Mouse (Mus musculus) thymus, adult 2 months (tissue): ENCODE measurements around the gene Rem1. TPM values are rescaled to one million over a fixed set of nuclear protein-coding genes. Genes with fewer than 3 reads are reported as not detected.

ENCODE experiments used
- DNase-seq: peaks from one replicate; pipeline ENCODE4 v3.0.0; 2021
- H3K27ac ChIP-seq: fragments of 200-500 bp; 2 replicates; pipeline ENCODE4 v1.5.1; 2012; ENCODE audit warnings: low read length, control low read depth; ENCODE audit not compliant: control insufficient read depth, insufficient read depth
- H3K27me3 ChIP-seq: fragments of 200-500 bp; 2 replicates; pipeline ENCODE4 v1.6.1; 2012; ENCODE audit warnings: mild to moderate bottlenecking, low read length, moderate library complexity, mixed read lengths; ENCODE audit not compliant: control insufficient read depth, insufficient read depth
- H3K36me3 ChIP-seq: fragments of 200-500 bp; 2 replicates; pipeline ENCODE4 v1.6.1; 2012; ENCODE audit warnings: mild to moderate bottlenecking, low read length, moderate library complexity; ENCODE audit not compliant: control insufficient read depth, insufficient read depth
- H3K4me1 ChIP-seq: fragments of 200-500 bp; replicated peaks from 2 replicates; pipeline ENCODE4 v1.6.1; 2012; ENCODE audit warnings: low read length; ENCODE audit not compliant: control insufficient read depth, insufficient read depth
- H3K4me3 ChIP-seq: fragments of 200-500 bp; 2 replicates; pipeline ENCODE4 v1.5.1; 2012; ENCODE audit warnings: mild to moderate bottlenecking, low read length, control low read depth, moderate library complexity; ENCODE audit not compliant: control insufficient read depth, insufficient read depth
- CTCF ChIP-seq: fragments of 200-500 bp; IDR thresholded peaks from 2 replicates; pipeline ENCODE4 v1.5.1; 2012; ENCODE audit warnings: mild to moderate bottlenecking, control low read depth, low read length, moderate library complexity, borderline replicate concordance; ENCODE audit not compliant: control insufficient read depth, poor library complexity, insufficient read depth; ENCODE audit errors: extremely low read depth
- POLR2A ChIP-seq: fragments of 200-500 bp; IDR thresholded peaks from 2 replicates; pipeline ENCODE4 v1.6.1; 2012; ENCODE audit warnings: mild to moderate bottlenecking, low read length, control low read depth, moderate library complexity; ENCODE audit not compliant: control insufficient read depth, poor library complexity, insufficient read depth; ENCODE audit errors: extremely low read depth
- WGBS: fragments of 180-500 bp; shearing (Covaris S2); methylation state at CpG from one replicate; pipeline ENCODE4 v1.1.7; 2018; 5-methylcytosine and 5-hydroxymethylcytosine counted together
- polyA plus RNA-seq: library from polyadenylated mRNA; depleted of rRNA; stranded (reverse); fragments of >200 nt; gene quantifications from 2 replicates; pipeline ENCODE4 v1.2.3, GENCODE M21; 2012

The Rem1 gene
- polyA plus RNA-seq, 1 experiment: 3.3 TPM

- Histone ChIP-seq H3K4me1 (0 out of 2 replicates have a peak, but pooled peaks cover 2% of the 10 kb centered on the region), H3K27ac (no peak overlapping the region), H3K27me3 (peaks cover 5% of the 10 kb centered on the region; the same call in 1 of the 2 replicates), H3K36me3 (no peaks in the 10 kb centered on the region), H3K4me3 (no peak overlapping the region)
- 99% methylated on average over 2 of the region's 2 CpGs for WGBS
- TF ChIP-seq CTCF (no peak), POLR2A (no peak)
- DNase-seq: no peak
Observed at GRCm38 (mm10) chr2:152624566-152624965, 2.2 kb upstream of the Rem1 start.

DNA sequence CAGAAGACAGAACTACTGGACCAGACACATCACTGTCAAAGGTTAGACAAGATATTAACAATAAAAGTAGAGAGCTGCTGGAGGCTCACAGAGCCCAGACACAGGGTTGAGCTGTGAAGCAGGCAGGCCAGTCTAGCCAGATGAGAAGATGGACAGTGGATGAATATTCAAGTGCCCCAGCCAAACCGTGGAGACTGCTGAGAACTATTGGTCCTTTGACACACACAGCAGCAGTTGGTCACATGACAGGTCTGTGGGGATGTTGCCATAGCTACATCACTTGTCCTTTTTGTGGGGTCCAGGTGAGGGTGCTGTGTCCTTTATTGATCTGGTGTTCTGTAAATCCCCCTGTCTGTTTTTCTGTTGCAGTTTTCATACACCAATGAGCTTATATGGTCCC is 1.5 kb upstream of the Rem1 start:
- no peak for DNase-seq
- TF ChIP-seq POLR2A: no peak
- TF ChIP-seq CTCF: no peak
- H3K27ac ChIP-seq: no peak overlapping the region
- H3K36me3 ChIP-seq: no peaks in the 10 kb centered on the region
- H3K4me3 ChIP-seq: no peak overlapping the region
- 40% methylated on average over 1 of the region's 1 CpGs for WGBS
- peaks cover 5% of the 10 kb centered on the region; the same call in 1 of the 2 replicates for H3K27me3 ChIP-seq
- H3K4me1 ChIP-seq: 0 out of 2 replicates have a peak, but pooled peaks cover 2% of the 10 kb centered on the region

DNA sequence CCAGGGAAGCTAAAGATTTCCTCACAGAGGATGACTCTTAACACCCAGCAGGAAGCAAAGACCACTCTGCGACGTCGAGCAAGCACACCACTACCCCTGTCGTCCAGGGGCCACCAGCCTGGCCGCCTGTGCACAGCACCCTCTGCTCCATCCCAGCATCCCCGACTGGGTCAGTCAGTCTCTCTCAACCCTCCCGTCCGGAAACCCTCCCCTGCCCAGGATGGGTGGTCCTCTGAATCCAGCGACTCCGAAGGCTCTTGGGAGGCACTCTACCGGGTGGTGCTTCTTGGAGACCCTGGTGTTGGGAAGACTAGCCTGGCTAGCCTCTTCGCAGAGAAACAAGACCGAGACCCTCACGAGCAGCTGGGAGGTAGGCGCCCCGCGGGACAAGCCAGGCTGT is 1.3 kb downstream of the Rem1 start:
- H3K36me3 ChIP-seq: no peaks in the 10 kb centered on the region
- H3K27ac ChIP-seq: no peak overlapping the region
- H3K4me3 ChIP-seq: no peak overlapping the region
- 81% methylated on average over 17 of the region's 17 CpGs for WGBS
- peaks cover 5% of the 10 kb centered on the region; the same call in 1 of the 2 replicates for H3K27me3 ChIP-seq
- no peaks in the 10 kb centered on the region for H3K4me1 ChIP-seq
- no peak for TF ChIP-seq POLR2A
- DNase-seq: no peak

- Histone ChIP-seq H3K4me3 (no peak overlapping the region), H3K4me1 (0 out of 2 replicates have a peak, but pooled peaks cover 3% of the 10 kb centered on the region), H3K27me3 (peaks cover 5% of the 10 kb centered on the region; the same call in 1 of the 2 replicates), H3K36me3 (no peaks in the 10 kb centered on the region), H3K27ac (no peak overlapping the region)
- 71% methylated on average over 3 of the region's 3 CpGs for WGBS
- DNase-seq: no peak
- no peak for TF ChIP-seq POLR2A
- no peak for TF ChIP-seq CTCF
Observed at GRCm38 (mm10) chr2:152629239-152629638, 2.5 kb downstream of the Rem1 start.

DNA sequence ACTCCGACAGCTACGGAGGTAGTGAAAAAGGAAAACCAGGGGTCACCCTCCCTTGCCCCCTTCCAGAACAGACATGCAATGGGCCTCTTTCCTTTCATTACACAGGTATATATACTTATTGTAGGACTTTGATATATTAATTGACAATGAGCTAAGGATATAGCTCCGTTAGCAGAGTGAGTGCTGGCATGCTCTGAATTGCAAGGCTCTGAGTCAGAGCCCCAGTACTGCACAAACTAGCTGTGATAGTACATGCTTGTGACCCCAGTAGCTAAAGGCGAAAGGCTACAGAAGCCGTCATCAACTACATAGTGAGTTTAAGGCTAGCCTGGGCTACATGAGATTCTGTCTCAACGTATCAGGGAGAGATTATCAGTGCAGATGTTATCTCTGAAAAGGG is 3.2 kb downstream of the Rem1 start:
- no peak for DNase-seq
- WGBS: 96% methylated on average over 6 of the region's 6 CpGs
- Histone ChIP-seq H3K36me3 (no peaks in the 10 kb centered on the region), H3K4me3 (no peak overlapping the region), H3K27ac (no peak overlapping the region), H3K27me3 (peaks cover 5% of the 10 kb centered on the region; the same call in 1 of the 2 replicates), H3K4me1 (0 out of 2 replicates have a peak, but pooled peaks cover 3% of the 10 kb centered on the region)
- TF ChIP-seq POLR2A (no peak), CTCF (no peak)

GRCm38 (mm10) chr2:152633334-152633733 is 6.6 kb downstream of the Rem1 start:
- no peak overlapping the region for H3K27ac ChIP-seq
- TF ChIP-seq POLR2A (no peak), CTCF (no peak)

DNA sequence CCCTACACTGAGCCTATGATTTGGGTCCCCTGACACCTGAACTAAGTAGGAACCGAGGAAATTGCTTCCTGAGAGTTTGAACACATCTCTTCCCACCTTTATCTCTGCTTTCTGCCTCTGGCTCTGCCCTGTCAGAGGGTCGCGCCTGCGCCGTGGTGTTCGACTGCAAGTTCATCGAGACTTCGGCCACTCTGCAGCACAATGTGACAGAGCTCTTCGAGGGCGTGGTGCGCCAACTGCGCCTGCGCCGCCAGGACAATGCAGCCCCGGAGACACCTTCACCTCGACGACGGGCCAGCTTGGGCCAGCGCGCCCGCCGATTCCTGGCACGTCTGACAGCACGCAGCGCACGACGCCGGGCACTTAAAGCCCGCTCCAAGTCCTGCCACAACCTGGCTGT is 7.6 kb downstream of the Rem1 start:
- Histone ChIP-seq H3K36me3 (no peaks in the 10 kb centered on the region), H3K27me3 (no peaks in the 10 kb centered on the region), H3K27ac (no peak overlapping the region), H3K4me3 (no peak overlapping the region), H3K4me1 (0 out of 2 replicates have a peak, but pooled peaks cover 3% of the 10 kb centered on the region)
- WGBS: 89% methylated on average over 29 of the region's 29 CpGs
- TF ChIP-seq POLR2A (no peak), CTCF (no peak)
- DNase-seq: no peak

More at GRCm38 (mm10) chr2:152633334-152633733, 6.6 kb downstream of the Rem1 start:
- H3K4me1 ChIP-seq: 0 out of 2 replicates have a peak, but pooled peaks cover 3% of the 10 kb centered on the region
- 71% methylated on average over 17 of the region's 17 CpGs for WGBS
- DNase-seq: no peak
- H3K27me3 ChIP-seq: no peaks in the 10 kb centered on the region; the same call in 1 of the 2 replicates
- no peaks in the 10 kb centered on the region for H3K36me3 ChIP-seq
- H3K4me3 ChIP-seq: no peak overlapping the region
